Mouse (Mus musculus) forebrain, embryonic 13.5 days (tissue): ENCODE measurements around the gene Clmn. TPM values are rescaled to one million over a fixed set of nuclear protein-coding genes. Genes with fewer than 3 reads are reported as not detected.

Experiments used
- ATAC-seq: fragments of 200-750 bp; cut with Nextera tagmentation; 2 replicates; pipeline ENCODE4 v1.8.0; 2017
- H3K27ac ChIP-seq: fragments of 300-500 bp; sonication (generic); 2 replicates; pipeline ENCODE4 v1.5.1; 2015; ENCODE audit warnings: inconsistent platforms, mild to moderate bottlenecking, moderate library complexity
- H3K27me3 ChIP-seq: fragments of 300-500 bp; sonication (generic); 2 replicates; pipeline ENCODE4 v1.6.1; 2015; ENCODE audit warnings: mild to moderate bottlenecking, inconsistent platforms
- H3K36me3 ChIP-seq: fragments of 300-500 bp; sonication (generic); 2 replicates; pipeline ENCODE4 v1.6.1; 2015; ENCODE audit warnings: mild to moderate bottlenecking, inconsistent platforms; ENCODE audit not compliant: poor library complexity, severe bottlenecking
- H3K4me1 ChIP-seq: fragments of 300-500 bp; sonication (generic); 2 replicates; pipeline ENCODE4 v1.6.1; 2015; ENCODE audit warnings: inconsistent platforms
- H3K4me2 ChIP-seq: fragments of 300-500 bp; sonication (generic); 2 replicates; pipeline ENCODE4 v1.6.1; 2015; ENCODE audit warnings: inconsistent platforms, mild to moderate bottlenecking, moderate library complexity
- H3K4me3 ChIP-seq: fragments of 300-500 bp; sonication (generic); 2 replicates; pipeline ENCODE4 v1.5.1; 2015; ENCODE audit warnings: mild to moderate bottlenecking, inconsistent platforms
- H3K9ac ChIP-seq: fragments of 300-500 bp; sonication (generic); 2 replicates; pipeline ENCODE4 v1.6.1; 2015; ENCODE audit warnings: mild to moderate bottlenecking, inconsistent platforms
- H3K9me3 ChIP-seq: fragments of 300-500 bp; sonication (generic); replicated peaks from 2 replicates; pipeline ENCODE4 v1.6.1; 2016; ENCODE audit warnings: inconsistent platforms
- WGBS: fragments of 180-500 bp; shearing (Covaris S2); methylation state at CpG from one replicate; pipeline ENCODE4 v1.1.7; 2015; 5-methylcytosine and 5-hydroxymethylcytosine counted together
- polyA plus RNA-seq: library from polyadenylated mRNA; unstranded; fragments of >200 nt; fragmentation: Nextera tagmentation; extraction: Ambion mirVana; gene quantifications from 2 replicates; pipeline ENCODE4 v1.2.1, GENCODE M21; 2015

Clmn gene
- polyA plus RNA-seq, 1 experiment from 2014 or later: 0.75 TPM

DNA sequence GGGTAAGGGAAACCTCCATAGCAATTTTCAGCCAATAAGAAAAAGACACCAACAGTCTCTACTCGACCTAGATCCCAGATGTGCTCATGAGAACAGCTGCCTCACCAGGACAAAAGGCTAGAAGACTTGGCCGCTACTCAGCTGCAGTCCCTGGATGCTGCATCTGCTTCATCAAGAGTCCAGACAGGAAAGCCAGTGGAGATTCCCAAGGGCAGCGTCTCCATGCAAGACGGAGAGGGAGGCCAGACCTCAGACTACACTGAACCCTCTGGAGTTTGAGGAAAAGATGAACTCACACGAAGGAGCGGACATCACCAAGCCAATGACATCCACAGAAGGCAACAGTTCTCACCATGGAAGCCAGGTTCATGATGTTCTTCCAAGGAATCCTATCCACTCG, 99.1 kb downstream of the Clmn start:
- Histone ChIP-seq H3K4me1 (peaks cover 15% of the 10 kb centered on the region), H3K36me3 (no peaks in the 10 kb centered on the region), H3K4me3 (no peak overlapping the region), H3K27me3 (no peaks in the 10 kb centered on the region), H3K9me3 (no peaks in the 10 kb centered on the region), H3K9ac (no peak overlapping the region), H3K4me2 (no peak overlapping the region), H3K27ac (no peak overlapping the region)
- WGBS: 89% methylated on average over 7 of the region's 7 CpGs
- no peak for ATAC-seq

DNA sequence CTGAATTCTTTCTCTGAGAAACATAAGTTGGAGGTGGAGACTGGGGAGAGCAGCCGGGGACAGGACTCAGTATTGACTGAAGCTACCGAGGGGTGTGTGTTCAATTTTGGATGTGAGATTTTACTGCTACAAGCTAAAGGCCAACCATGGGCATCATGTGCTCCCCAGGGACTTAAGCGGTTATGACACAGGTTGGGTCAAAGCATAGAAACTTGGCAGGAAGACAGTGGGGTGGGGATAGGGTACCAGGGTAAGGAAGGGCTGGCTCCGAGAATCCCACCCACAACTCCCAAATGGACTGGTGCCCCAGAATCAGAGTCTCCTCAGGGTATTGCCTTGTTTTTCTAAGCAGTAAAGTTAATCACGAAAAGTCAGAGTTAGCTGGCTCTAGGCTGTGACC, 99.8 kb downstream of the Clmn start:
- ATAC-seq: no peak
- H3K4me3 ChIP-seq: no peak overlapping the region
- H3K4me2 ChIP-seq: no peak overlapping the region
- H3K27me3 ChIP-seq: no peaks in the 10 kb centered on the region
- no peaks in the 10 kb centered on the region for H3K9me3 ChIP-seq
- no peak overlapping the region for H3K9ac ChIP-seq
- no peak overlapping the region for H3K27ac ChIP-seq
- peaks cover 15% of the 10 kb centered on the region for H3K4me1 ChIP-seq
- H3K36me3 ChIP-seq: no peaks in the 10 kb centered on the region
- 93% methylated on average over 5 of the region's 5 CpGs for WGBS

DNA sequence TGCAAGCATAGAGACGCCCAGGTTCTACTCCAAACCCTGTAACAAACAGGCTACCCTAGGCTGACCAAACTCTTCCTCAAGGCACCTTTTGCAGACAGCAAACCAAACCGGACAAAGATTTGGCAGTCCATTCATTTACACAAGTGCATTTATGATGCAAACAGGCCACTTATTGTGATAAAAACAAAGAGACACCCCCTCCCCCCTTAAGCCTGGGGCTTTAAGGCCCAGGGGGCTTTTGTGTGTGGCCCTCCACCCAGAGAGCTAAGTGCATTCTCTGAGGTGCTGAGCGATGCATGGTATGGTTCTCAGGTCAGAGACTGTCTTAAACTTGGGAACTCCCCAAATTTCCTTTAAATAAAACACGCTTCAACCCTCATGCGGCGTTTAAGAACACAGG, 101.0 kb downstream of the Clmn start:
- no peak overlapping the region for H3K9ac ChIP-seq
- no peaks in the 10 kb centered on the region for H3K9me3 ChIP-seq
- peaks cover 5% of the 10 kb centered on the region for H3K4me1 ChIP-seq
- ATAC-seq: no peak
- H3K27me3 ChIP-seq: no peaks in the 10 kb centered on the region
- no peaks in the 10 kb centered on the region for H3K36me3 ChIP-seq
- no peak overlapping the region for H3K4me2 ChIP-seq
- no peak overlapping the region for H3K27ac ChIP-seq
- 22% methylated on average over 6 of the region's 6 CpGs for WGBS
- H3K4me3 ChIP-seq: no peak overlapping the region

DNA sequence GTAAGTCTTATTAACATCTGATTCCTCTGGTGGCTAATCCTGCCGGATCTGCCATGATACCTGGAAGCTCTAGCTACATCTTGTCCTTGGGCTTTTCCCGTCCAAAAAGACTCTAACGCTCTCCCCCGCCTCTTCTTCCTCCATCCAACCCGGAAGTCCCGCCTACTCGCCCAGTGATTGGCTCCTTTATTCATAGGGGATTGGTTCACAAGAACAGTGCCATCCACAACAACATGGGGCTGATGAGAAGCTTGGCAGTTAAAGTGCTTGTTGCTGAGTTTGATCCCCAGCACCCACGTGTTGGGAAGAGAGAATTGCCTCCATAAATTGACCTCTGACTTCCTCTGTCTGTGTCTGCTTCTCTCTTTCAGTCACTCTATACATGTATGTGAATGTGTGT, 103.5 kb downstream of the Clmn start:
- H3K9me3 ChIP-seq: no peaks in the 10 kb centered on the region
- H3K4me2 ChIP-seq: no peak overlapping the region
- H3K27ac ChIP-seq: no peak overlapping the region
- no peak overlapping the region for H3K4me3 ChIP-seq
- no peaks in the 10 kb centered on the region for H3K27me3 ChIP-seq
- H3K36me3 ChIP-seq: no peaks in the 10 kb centered on the region
- WGBS: 83% methylated on average over 8 of the region's 8 CpGs
- H3K4me1 ChIP-seq: peaks cover 5% of the 10 kb centered on the region
- no peak overlapping the region for H3K9ac ChIP-seq
- ATAC-seq: no peak

DNA sequence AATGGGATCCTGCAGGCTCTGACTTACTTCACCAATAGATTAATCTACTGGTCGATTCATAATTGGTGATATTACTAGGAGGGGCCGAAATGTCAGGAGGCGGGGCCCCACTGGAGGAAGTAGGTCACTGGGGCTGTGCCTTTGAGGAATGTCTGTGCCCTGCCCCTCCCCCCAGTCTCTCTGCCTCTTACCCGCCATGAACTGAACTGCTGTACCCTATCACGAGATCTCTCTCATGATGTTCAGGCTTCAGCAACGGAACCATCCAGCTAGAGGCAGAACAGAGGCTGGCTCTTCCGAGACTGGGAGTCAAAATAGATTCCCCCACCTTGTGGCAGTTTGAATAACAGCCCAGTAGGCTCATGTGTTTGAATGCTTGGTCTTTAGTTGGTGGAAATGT, 106.8 kb downstream of the Clmn start:
- H3K4me2 ChIP-seq: no peak overlapping the region
- H3K27ac ChIP-seq: no peak overlapping the region
- WGBS: 91% methylated on average over 7 of the region's 7 CpGs
- H3K27me3 ChIP-seq: no peaks in the 10 kb centered on the region
- no peak for ATAC-seq
- H3K4me1 ChIP-seq: peaks cover 1% of the 10 kb centered on the region; the same call in 1 of the 2 replicates
- H3K4me3 ChIP-seq: no peak overlapping the region
- H3K36me3 ChIP-seq: no peaks in the 10 kb centered on the region
- no peak overlapping the region for H3K9ac ChIP-seq
- H3K9me3 ChIP-seq: no peaks in the 10 kb centered on the region

DNA sequence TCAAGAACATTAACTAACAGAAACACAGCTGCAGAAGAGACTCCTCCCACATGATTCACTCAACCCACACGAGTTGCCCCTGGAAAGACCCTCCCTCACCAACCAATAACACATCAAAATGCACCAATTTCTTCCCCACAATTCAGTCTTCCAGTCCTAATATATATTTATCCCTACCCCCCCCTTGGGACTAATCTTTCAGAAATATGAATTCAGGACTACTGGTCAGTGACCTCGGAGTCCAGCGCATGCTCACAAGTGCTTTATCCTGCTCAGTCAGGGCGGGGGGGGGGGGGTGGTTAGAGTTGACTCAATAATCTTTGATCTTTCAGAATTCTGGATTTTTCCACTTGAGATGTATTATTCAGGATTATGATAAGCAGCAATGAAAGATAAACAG, 111.2 kb downstream of the Clmn start:
- no peak for ATAC-seq
- Histone ChIP-seq H3K4me3 (no peak overlapping the region), H3K4me2 (no peak overlapping the region), H3K9me3 (no peaks in the 10 kb centered on the region), H3K27ac (no peak overlapping the region), H3K27me3 (no peaks in the 10 kb centered on the region), H3K9ac (no peak overlapping the region), H3K36me3 (0 out of 2 replicates have a peak, but pooled peaks cover 7% of the 10 kb centered on the region), H3K4me1 (peaks cover 33% of the 10 kb centered on the region)
- WGBS: 72% methylated on average over 4 of the region's 4 CpGs

DNA sequence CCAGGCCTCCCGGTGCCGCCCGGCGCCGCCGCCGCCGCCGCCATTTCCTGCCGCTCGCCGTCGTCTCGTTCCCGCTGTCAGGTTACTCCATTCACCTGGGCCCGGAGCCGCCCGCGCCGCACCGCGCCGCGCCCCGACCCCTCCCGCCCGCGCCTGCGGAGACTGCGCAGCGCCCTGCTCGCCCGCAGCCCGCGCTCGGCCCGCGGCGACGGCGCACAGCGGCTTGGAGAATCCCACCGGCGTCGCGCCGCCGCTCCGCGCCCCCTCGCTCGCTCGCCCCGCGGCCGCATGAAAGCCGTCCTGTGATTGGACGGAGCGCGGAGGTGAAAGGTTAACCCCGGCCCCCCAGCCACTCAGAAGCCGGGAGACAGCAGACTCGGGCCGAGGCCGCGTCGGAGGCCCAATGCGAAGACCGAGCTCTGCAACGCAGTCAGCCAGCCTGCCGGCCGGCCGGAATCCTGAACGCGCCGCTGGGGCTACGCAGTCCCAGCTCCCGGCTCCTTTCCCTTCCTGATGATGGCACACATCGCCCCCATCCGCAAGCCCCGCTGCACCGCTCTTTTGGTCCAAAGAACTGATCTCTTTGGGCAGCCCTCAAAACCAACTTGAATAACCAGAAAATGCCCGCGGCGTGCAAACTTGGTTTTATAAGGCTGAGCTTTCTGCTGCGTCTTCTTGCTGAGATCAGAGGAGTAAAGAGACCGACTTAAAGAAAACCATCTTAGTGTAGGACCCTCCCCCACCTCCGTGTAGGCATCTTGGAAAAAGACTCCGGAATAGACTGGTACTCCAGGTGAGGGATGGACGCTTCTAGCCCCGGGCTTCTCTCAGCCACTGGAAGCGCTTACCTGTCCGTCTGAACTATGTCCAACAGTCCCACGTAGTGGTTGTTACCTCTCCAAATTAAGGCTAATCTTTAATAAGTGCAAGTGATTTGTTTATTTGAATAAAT, 112.8 kb downstream of the Clmn start, which contains the start of gene Dicer1:
TSS of gene Dicer1 (minus strand) at position 139 of the 952 bp plus-strand sequence.
- peak within 1 kb of the TSS; percentile 63 for H3K4me3 ChIP-seq
- no peaks in the 10 kb centered on the region for H3K27me3 ChIP-seq
- peak within 1 kb of the TSS; percentile 90 for H3K27ac ChIP-seq
- peak; percentile 95 for ATAC-seq
- peak within 1 kb of the TSS; percentile 76 for H3K4me2 ChIP-seq
- 1% methylated on average over 63 of the region's 94 CpGs for WGBS
- peaks cover 47% of the 10 kb centered on the region for H3K4me1 ChIP-seq
- peak within 1 kb of the TSS; percentile 97 for H3K9ac ChIP-seq
- H3K36me3 ChIP-seq: 0 out of 2 replicates have a peak, but pooled peaks cover 7% of the 10 kb centered on the region
- no peaks in the 10 kb centered on the region for H3K9me3 ChIP-seq

DNA sequence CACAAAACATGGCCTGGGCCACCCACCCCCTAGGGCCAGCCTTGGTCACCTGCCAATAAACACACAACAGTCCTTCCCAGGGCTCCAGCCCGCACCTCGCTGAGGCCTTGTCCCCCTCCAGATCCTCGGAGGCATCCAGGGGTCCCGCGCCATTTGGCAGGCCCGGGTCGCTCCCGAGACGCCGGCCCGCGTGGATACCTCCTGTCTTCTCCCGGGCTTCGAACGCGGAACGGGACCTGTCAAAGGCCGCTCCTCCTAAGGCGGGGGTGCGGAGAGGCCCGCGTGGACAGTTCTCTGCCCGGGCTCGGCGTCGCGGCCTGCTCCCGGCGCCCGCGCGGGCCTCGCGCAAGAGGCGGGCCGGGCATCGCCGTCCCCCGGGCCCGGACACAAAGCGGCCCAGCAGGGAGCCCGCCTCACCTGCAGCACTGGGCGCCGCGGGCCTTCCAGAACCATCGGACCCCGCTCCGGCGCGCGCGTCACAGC, 113.5 kb downstream of the Clmn start:
- H3K36me3 ChIP-seq: 0 out of 2 replicates have a peak, but pooled peaks cover 7% of the 10 kb centered on the region
- H3K27ac ChIP-seq: peak overlapping the region; percentile 90
- peak; percentile 34; the same call in 1 of the 2 replicates for ATAC-seq
- H3K4me2 ChIP-seq: peak overlapping the region; percentile 76
- H3K9ac ChIP-seq: peak overlapping the region; percentile 97
- H3K4me3 ChIP-seq: peak overlapping the region; percentile 63
- H3K9me3 ChIP-seq: no peaks in the 10 kb centered on the region
- H3K27me3 ChIP-seq: no peaks in the 10 kb centered on the region
- WGBS: under 1% methylated on average over 51 of the region's 52 CpGs
- H3K4me1 ChIP-seq: peaks cover 50% of the 10 kb centered on the region

DNA sequence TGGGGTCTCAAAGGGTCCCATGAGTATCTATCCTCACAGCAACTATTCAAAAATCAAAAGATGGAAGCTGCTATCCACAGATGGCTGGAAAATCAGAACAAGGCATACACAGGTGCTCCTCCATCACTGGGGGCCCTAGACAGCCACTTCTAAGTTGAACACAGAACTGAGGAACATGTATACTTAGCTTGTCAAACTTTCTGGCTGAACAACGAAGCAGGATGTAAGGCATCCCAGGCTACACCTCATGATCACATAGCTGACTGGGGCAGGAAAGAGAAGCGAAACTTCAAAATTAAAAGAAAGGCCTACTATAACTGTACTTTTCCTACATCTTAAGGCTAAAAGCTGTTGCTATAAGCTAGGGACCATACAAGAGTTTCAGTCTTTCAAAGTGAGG, 115.9 kb downstream of the Clmn start:
- H3K9me3 ChIP-seq: no peaks in the 10 kb centered on the region
- peak overlapping the region; percentile 76; the same call in 1 of the 2 replicates for H3K4me2 ChIP-seq
- no peak overlapping the region for H3K4me3 ChIP-seq
- no peak overlapping the region for H3K9ac ChIP-seq
- H3K27me3 ChIP-seq: no peaks in the 10 kb centered on the region
- no peak for ATAC-seq
- H3K27ac ChIP-seq: no peak overlapping the region
- H3K36me3 ChIP-seq: peaks cover 12% of the 10 kb centered on the region; the same call in 1 of the 2 replicates
- peaks cover 57% of the 10 kb centered on the region for H3K4me1 ChIP-seq
- WGBS: 95% methylated on average over 2 of the region's 2 CpGs

DNA sequence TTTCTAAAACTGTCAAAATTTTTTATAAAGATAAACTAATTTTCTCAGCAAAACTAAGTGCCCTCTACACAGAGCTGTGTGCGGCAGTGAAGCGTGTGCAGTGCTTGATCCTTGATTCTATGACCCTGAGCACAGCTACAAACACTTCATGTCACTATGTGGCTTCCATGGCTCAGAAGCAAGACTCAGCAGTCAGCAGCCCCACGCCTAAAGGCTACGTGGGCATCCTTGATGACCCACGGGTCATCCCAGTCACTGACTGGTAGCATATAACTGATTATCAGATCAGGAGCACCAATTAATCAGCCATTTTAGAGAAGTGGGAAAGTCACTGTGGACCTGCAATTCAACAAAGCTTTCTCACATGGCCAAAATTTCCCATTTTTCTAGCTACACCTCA, 117.6 kb downstream of the Clmn start:
- no peak for ATAC-seq
- H3K4me1 ChIP-seq: peaks cover 64% of the 10 kb centered on the region
- H3K4me3 ChIP-seq: no peak overlapping the region
- H3K9me3 ChIP-seq: no peaks in the 10 kb centered on the region
- H3K27ac ChIP-seq: no peak overlapping the region
- no peak overlapping the region for H3K4me2 ChIP-seq
- WGBS: 96% methylated on average over 5 of the region's 5 CpGs
- H3K9ac ChIP-seq: no peak overlapping the region
- H3K36me3 ChIP-seq: peaks cover 12% of the 10 kb centered on the region; the same call in 1 of the 2 replicates
- no peaks in the 10 kb centered on the region for H3K27me3 ChIP-seq

DNA sequence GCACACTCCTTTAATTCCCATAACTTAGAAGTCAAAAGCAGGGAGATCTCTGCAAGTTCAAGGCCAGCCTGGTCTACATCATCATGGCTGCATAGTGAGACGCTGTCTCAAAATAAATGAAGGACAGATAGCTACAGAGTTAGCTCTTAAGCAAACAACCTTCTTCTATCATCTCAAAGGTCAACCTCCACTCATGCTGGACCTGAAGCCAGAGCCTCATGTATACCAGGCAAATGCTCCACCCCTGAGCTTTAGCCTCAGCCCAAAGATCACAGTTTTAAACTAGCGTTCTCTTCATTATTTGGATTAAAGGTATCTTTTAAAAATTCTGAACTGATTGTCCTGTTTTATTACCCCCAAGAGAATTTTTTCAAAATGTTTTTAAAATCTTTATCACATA, 118.3 kb downstream of the Clmn start:
- Histone ChIP-seq H3K9ac (no peak overlapping the region), H3K27ac (no peak overlapping the region), H3K4me1 (peaks cover 71% of the 10 kb centered on the region), H3K27me3 (no peaks in the 10 kb centered on the region), H3K4me2 (no peak overlapping the region), H3K36me3 (peaks cover 12% of the 10 kb centered on the region; the same call in 1 of the 2 replicates), H3K4me3 (no peak overlapping the region), H3K9me3 (no peaks in the 10 kb centered on the region)
- no peak for ATAC-seq
- 98% methylated on average over 2 of the region's 2 CpGs for WGBS

DNA sequence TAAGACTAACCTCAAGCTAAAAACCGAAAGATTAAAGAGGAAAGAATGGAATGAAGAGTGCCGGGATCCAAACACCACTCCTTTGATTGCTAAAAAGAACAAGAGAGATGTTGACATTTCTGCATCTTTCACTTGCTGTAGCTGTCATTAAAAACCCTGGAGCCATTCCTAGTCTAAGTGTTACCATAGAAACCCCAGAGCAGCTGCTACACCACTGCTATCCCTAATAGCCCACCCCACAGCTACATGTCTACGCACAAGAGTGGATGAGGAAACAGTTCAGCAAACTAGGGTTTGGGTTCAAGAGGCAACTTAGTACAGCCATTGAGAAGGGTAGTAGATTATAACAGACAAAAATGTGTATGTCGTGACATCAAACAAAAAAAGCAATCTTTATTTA, 121.2 kb downstream of the Clmn start:
- peak; percentile 90 for ATAC-seq
- Histone ChIP-seq H3K27me3 (no peaks in the 10 kb centered on the region), H3K9ac (no peak overlapping the region), H3K9me3 (no peaks in the 10 kb centered on the region), H3K4me2 (no peak overlapping the region; the same call in 1 of the 2 replicates), H3K36me3 (peaks cover 5% of the 10 kb centered on the region; the same call in 1 of the 2 replicates), H3K4me1 (peaks cover 70% of the 10 kb centered on the region), H3K27ac (no peak overlapping the region), H3K4me3 (no peak overlapping the region)
- WGBS: 40% methylated on average over 4 of the region's 4 CpGs
